Mouse (Mus musculus) kidney, adult 11 months (tissue): ENCODE measurements around the gene Unkl.
A peak's percentile ranks its signal among the peaks of the same experiment; 100 is the strongest.

Experiments
- DNase-seq: peaks from one replicate; pipeline ENCODE4 v3.0.0; 2022

Gene Unkl

DNA sequence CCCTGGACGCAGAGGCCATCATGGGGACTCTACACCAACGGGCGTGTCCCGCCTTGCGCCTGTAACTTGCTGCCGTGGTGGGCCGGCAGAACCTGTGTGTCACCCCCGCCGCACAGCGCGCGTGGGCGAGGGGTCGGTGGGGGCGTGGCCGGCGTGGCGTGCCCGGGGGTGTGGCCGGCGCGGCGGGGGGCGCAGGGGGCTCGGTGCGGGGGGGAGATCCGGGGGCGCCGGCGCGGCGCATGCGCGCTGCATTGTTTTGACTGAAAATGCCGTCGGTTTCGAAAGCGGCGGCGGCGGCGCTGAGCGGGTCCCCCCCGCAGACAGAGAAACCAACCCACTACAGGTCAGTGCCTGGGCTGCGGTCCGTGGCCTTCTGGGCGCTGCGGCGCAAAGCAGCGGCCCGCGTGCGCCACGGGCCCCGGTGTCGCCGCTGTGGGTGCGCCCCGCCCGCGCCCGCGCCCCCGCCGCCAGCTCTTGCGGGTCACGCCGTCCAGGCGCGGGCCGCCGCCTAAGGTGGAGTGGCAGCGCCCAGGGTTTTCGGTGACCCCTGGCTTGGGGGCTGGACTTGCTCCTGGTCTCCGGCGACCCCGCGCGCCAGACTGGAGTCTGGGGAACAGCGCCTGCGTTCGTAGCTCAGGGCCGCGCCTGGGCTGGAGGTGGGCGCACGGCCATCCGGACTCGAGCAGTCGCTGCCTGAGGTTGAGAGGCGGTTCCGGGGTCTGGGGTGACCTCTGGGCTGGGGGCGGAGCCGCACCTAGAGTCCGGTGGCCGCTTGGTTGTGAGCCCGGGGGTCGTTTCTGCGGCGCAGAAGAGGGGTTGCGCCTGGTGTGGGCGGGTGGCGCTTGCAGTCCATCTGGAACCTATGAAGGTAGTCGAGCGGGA, at the start of gene Unkl:
Gene Unkl (plus strand): TSS at position 248 of the 882 bp plus-strand sequence.
- DNase-seq, result peak; percentile 54

DNA sequence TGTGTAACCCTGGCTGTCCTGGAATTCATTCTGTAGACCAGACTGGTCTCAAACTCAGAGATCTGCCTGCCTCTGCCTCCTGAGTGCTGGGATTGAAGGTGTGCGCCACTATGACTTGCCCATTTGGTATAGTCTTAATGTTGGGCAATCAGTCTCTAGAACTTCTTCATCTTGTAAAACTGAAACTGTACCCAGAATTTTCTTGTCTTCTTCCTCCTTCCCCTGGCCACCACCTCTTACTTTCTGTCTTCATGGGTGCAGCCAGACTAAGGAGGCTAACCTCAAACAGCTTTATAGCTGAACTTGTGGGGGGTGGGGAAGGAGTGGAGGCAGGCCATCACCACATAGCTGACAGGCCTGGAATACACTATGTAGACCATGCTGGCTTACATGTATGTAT, 49.4 kb upstream of the Unkl start:
- no peak for DNase-seq

DNA sequence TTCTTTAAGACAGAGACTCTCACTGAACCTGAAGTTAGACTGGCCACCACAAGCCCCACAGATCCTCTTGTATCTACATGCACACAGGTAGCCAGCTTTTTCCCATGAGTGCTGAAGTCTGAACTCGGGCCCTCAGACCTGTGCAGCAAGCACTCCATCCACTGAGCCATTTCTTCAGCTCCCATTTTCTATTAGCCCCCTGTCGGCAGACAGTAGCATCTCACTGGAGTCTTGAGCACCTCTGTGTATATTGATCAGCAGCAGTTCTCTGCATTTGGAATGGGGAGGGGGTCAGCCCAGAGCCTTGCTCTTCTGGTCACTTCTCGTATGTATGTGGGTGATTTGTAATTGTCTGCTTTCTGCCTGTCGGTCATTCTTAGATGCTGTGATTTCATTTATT, 48.2 kb upstream of the Unkl start:
- DNase-seq, result no peak

DNA sequence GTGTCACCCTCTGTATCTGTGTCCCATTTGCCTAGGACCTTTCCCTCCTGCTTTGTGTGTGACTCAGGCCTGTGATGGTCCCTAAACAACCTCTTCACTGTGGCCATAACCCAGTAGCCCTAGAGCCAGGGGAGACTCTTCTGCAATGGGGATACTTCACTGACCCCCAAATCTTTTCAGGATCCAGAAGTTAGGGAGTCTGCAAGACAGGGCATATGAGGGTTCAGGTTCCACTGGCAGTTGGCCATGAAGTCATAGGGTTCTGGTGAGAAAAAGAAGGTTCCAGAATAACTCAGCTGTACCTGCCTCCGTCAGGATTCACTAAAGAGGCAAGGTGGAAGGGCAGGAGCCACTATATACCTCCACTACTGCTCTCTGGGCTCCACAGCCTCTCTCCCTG, 26.0 kb upstream of the Unkl start, which contains the start of gene Ccdc154:
Gene Ccdc154 (plus strand): TSS at position 301 of the 400 bp plus-strand sequence.
- no peak for DNase-seq

DNA sequence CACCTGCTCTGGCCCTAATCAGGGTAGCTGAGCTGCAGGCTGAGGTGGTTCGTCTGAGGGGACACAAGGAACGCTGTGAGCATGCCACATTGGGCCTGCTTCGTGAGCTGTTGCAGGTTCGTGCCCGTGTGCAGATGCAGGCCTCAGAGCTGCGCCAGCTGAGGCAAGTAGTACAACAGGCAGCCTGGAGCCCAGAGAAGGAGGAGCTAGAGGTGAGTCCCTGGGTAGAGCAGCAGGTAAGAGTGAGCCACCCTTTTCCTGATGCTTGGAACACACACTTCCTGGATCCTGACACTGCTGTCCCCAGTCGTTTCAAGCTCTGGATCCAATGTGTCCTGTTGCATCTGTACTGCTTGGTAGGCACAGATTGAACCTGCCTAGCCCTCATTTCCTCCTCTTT, 24.8 kb upstream of the Unkl start:
- DNase-seq, result no peak

DNA sequence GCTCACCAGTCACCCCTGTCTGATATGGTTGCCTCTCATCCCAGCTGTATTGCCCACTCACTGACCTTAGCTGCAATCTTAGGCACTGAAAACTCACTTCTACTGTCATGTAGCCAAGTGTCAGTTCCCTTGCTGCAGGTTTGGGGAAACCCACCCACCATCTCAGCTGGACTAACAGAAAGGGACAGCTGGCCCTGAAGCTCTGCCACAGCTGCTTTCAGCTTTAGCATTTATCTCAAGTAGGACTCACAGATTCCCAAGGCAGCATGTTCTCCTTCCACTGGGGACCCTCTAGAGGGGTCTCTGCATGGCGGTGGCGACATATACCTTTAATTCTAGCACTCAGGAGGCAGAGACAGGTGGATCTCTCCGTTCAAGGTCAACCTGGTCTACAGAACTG, 23.4 kb upstream of the Unkl start:
- no peak for DNase-seq

DNA sequence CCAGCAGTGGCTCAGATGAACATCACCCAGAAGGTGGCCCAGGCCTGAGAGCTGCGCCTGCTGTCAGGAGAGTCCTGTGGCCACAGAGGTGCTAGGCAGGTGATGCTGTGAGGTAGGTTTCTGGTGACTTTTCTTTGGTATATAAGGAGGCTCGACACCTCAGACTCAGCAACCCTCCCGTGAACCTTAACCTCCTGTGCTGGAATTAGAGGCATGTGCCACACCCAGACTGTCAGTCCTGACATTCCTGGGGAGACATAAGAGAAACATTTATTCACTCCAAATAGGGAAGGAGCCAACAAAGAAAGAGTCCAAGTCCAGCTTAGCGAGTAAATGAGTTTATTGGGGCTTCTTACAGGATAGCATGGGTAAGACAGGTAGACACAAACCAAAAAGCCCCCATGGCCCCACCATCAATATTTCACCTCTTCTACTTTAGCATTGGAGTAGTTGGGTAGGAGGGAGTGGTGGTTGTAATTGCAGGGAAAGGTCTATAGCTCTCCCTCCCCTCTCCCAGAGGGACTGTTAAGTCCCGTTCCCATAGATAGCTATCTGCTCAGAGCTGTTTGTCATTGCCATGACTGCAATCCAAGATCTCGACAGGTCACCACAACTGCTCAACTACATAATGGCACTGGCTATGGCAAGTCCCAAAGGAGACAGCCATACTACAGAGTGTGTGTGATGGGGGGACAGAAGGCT, 22.1 kb upstream of the Unkl start:
- no peak for DNase-seq

DNA sequence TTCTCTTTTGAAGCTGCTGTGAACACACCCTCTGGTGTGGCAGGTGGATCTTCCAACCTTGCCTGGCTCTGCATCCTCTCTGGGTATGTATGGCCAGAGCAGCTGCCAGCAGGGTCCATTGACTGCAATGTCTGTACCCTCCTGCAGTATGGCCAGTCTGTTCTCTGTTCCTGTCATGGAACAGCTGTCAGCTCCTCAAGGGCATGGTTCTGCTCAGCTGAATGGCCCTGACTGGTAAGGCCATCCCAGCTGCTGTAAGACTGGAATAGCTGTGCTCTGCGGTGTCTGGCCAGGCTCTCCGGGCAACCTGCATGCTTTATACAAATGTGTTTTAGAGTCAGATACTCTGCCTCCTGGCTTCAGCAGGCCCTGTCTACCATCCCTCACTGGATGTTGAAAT, 18.5 kb upstream of the Unkl start:
- no peak for DNase-seq

DNA sequence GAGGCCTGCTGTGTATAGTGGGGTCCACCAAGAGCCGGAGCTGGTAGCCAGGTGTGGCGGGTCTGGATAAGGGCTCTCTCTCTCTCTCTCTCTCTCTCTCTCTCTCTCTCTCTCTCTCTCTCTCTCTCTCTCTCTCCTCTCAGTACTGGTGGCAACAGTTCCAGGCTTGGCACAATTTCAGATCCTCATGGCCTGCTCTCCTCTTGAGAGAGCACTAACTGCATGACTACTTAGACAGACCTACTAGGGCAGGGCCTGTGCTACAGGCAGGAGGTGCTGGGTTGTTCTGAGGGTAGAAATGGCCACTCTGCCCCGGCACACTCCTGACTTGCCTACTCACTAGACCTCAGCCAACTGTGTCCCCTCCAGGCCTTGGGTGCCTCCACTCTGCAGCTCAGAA, 15.6 kb upstream of the Unkl start:
- DNase-seq, result no peak

DNA sequence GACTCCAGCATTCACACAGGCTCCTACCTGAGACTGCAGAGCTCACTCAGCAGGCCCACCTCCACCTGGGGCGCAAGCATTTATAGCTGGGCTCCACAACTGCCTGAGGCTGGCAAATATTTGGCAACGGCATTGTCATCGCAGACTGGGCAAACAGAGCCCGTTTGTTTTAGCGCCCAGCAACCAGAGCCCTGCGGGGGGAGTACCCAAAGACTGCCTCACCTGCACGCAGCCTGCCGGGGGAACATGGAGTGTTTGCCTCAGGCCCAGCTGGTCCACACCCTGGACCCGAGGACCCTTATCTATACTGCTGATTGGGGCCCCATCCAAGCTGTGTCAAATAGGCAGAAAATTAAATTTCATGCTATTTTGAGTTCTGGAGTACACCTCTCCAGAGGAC, 12.8 kb upstream of the Unkl start, which contains the start of gene Gm38655:
Gene Gm38655 (minus strand): TSS at position 61 of the 400 bp plus-strand sequence.
- DNase-seq, result no peak

DNA sequence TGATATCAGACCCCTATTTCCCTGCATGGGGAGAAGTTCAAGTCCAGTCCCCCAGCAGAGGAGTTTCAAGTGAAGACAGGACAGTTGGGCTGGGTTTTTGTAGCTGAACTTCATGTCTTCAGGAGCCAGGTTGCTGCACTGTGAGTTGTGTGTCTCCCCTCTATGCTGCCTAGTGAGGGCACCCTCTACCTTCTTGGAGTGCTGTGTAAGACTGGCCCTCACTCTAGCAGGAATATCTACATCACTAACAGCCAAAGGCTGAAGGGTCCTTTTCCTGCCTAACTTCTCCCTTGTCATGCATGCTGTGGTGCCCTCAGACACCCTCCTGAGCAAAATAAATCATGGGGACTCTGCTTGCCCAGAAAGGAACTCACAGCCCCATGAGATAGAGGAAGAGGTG, 5.0 kb upstream of the Unkl start:
- DNase-seq, result no peak

DNA sequence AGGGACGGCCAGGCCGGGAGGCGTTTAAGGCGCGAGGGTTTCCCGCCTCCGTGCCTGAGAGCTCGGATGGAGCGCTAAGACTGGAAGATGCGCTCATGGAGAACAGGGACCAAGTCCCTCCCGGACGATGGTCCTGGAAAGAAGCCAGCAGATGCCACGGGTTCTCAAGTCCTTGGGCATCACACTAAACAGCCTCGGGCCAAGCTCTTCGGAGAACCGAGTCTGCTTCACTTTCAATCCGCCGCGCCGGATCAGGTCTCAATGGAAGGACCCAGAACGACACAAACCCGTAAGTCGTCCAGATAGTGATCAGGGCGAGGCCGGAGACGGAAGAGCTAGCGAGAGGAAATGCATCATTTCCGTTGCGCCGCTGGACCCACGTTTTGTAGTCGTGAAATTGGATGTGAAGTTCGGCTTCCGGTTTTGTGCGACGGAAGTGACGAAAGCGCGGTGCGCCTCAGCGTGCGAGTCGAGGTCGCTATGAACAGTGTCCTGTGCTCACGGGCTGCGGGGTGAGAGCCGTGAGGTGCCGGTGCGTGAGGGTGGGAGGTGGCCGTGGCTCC, 4.0 kb upstream of the Unkl start, which contains the start of gene BC003965:
Gene BC003965 (plus strand): TSS at position 426 of the 563 bp plus-strand sequence.
- peak; percentile 95 for DNase-seq

DNA sequence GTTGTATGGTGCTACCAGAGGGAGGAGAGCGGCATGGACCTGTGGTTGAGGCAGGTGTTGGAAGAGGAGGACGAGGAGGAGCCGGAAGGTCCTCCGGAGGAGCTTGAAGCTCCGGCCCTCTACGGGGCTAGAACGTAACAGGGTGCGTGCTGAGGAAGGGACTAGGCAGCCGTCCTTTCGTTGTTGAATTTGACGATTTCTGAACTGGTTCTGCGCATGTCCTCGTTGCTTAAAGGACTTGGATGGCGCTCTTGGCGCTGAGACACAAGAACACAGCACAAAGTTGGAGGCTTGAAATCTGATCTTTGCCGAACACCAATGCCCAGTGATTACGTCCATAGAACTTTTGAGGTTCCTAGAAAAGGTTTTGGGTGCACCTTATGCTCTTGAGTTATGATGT, 3.2 kb upstream of the Unkl start:
- no peak for DNase-seq

DNA sequence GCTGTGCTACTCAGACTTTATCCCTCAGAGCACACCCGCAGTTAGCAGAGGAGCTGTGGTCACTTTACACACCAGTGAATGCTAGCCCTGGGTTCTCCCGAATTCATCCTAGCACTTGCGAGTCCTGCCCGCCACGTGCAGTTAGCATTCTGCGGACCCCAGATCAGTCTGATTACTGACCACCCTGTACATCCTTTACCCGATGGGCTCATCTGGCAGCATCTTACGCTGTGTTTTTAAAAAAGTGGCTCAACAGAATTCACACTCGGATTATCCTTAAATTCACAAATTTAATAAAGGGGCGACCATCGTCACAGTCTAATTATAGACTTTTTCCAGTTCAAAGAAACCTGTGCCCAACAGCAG, 430 bp upstream of the Unkl start:
- no peak for DNase-seq

DNA sequence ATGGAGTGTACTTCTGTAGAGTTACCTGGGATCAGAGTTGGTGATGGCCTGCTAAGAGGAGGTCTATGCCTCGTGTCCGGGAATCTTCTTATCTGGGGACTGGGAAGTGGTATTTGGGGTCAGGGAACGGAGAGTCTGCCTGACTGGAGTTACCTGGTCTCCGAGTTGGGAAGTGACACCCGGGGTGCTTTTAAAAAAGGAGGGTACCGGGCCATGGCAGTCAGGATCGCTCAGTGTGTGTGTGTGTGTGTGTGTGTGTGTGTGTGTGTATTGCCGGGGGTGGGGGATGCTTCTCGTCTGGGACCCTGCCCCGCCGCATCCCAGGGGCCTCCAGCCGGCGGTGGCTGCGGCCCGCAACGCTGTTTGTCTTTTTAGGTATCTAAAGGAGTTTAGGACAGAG, 894 bp downstream of the Unkl start:
- no peak for DNase-seq

DNA sequence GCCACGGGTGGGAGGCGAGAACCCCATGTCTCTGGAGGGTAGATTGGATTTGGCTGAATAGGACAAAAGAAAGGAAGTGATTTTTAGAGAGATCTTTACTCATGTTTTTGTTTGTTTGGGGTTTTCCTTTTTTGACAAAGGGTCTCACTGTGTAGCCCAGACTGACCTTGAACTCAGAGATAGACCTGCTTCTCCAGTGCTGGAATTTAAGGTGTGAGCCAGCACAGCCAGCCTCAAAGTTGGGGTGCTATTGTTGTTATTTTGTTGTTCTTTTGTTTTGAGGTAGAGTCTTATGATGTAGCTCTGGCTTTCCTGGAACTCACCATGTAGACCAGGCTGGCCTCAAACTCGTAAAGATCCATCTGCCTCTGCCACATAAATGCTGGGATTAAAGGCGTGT, 14.2 kb downstream of the Unkl start:
- no peak for DNase-seq

DNA sequence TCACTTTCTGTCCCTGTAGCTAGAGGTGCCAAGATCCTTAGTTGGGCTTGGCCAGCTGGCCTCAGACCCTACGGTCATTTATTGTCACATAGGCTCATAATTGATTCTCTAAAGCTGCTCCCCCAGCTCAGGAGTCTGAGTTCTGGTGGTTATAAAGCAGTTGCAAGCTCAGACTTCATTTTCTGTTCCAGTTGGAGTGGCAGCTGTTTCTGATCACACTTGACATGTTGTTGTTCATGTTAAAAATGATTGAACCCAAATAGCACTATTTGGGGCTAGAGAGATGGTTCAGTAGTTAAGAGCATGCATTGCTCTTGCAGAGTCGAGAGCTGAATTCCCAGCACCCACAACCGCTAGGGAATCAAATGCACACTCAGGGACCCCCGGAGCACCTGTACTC, 21.8 kb downstream of the Unkl start:
- DNase-seq, result no peak

DNA sequence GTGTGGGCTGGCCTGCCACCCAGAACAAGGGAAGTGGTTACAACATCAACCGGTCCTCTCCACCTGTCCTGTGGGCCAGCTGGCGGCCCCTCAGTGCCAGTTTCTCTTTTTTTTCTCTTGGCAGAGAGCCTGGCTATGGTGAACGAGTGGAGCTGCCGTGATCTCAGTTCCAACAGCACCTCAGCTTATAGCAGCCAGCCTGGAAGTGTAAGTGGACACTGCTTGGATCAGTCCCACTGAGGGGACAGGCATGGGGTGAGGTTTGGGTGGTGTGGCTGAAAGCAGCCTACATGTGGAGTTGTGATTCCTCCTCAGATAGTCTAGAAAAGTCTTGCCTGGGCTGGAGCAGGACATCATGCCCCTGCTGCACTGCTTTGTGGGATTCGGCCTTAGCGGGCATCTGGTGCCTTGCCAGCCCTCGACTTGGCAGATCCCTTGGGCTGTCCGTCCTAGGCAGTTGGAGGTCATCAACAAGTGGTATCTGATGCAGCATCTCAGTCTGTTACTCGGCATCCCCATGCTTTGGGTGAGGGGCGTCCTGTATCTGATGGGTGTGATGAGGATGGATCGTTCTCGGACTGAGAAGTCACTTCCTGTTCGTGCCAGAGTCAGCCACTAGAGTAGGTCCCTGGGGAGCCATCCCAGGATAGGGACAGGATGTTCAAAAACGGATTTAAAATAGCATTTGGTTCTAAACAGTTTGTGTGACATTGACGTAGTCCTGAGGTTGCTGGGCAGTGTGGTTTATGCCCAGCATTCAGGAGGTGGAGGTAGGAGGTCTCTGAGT, 22.7 kb downstream of the Unkl start:
- DNase-seq, result peak; percentile 64

DNA sequence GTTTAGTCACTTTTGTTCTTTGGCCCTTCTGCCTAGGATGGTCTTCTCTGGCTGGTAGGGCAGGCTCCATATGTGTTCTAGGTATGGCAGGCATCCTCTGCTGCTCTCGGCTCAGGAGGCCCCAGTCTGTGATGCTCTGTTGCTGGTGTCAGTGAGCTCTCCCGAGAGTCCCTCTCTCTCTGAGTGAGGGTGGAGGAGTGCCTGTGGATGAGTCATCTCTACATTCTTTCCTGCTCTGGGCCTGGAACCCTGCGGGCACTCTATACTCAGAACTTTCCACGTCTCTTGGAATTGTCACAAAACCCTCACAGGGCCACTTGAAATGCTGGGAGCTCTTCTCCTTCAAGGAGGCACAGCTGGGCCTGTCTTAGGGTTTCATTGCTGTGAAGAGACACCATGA, 23.5 kb downstream of the Unkl start:
- no peak for DNase-seq

DNA sequence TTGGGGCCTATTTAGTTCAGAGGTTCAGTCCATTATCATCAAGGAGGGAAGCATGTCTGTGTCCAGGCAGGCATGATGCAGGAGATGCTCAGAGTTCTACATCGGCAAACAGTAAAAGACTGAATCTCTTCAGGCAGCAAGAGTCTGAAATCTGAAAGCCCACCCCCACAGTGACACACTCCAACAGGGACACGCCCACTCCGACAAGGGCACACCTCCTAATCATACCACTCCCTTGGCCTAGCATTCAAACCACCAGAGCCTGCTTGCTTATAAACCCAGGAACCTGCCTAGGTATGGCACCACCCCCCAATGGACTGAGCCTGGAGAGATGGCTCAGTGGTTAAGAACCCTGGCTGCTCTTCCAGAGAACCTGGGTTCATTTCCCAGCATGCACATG, 27.2 kb downstream of the Unkl start:
- no peak for DNase-seq

DNA sequence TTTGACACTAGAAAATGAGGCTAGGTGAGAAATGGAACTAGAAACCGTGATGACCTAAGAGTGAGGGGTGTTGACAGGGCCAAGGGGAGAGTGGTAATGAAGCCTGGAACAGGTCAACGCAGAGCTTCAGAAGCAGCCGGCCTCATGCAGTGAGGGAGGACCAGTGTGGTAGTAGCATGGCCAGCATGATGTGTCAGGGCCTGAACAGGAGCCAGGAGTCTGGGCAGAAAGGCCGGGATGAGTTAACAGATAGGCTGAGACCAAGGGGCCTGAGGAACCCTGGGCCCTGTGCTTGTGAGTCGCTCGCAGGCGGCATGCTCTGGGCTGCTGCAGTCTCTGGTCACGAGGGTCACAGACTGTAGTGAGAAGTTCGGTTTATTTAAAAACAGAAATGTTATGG, 30.8 kb downstream of the Unkl start:
- no peak for DNase-seq

DNA sequence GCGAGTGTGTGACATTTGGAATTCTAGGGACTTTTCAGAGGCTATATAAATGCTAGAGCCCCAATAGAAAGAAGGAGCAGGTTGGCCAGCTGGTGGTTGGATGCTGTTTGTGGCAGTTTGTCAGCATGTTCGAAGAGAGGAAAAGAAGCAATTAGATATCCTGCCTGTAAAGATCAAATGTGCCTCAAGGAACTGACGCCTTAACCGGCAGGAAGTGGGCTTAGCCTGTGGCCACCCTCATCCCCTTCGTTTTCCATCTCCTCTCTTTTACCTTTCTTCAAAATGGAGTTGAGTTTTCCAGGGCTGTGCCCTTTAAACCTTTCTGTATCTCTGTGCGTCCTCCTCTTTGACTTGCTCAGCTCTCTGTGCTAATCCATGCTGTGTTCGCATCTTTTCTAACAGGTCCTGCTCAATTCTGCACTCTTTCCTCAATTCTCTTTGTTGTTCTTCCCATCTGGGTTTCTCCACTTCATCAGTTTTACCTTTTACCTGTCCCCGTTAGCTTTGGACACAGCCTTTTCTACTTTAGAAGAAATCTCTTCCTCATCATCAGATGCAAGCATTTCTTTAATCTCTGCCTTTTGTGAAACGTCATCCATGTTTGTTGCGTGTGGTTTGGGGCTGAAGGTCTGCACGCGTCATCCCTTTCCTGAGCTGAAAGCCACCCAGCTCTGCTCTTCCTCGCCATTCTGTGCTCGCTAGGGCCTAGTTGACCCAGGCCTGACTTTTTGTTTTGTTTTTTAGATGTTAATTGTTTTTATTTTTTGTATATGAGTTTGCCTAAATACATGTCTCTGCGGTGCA, 31.5 kb downstream of the Unkl start:
- DNase-seq, result no peak
